Mouse (Mus musculus) hindbrain, postnatal 0 days (tissue): Measurements from ENCODE around the gene Adgrf5. TPM values are rescaled to one million over a fixed set of nuclear protein-coding genes. Genes with fewer than 3 reads are reported as not detected.
"Not testable (repeated sequence)": the region's sequence is repeated elsewhere in the genome, so short reads cannot be mapped to it uniquely, and the experiment has no call there.

Experiments used
- ATAC-seq: fragments of 200-750 bp; cut with Nextera tagmentation; 2 replicates; pipeline ENCODE4 v1.8.0; 2017; ENCODE audit warnings: mild to moderate bottlenecking, moderate TSS enrichment, moderate library complexity
- DNase-seq: peaks from one replicate; pipeline ENCODE4 v3.0.0-alpha.2; 2015; ENCODE audit warnings: low spot score
- H3K27ac ChIP-seq: fragments of 300-500 bp; sonication (generic); 2 replicates; pipeline ENCODE4 v1.5.1; 2014; ENCODE audit warnings: mild to moderate bottlenecking
- H3K27me3 ChIP-seq: fragments of 300-500 bp; sonication (generic); 2 replicates; pipeline ENCODE4 v1.6.1; 2014; ENCODE audit warnings: low read length, mixed read lengths; ENCODE audit not compliant: insufficient read depth
- H3K36me3 ChIP-seq: fragments of 300-500 bp; sonication (generic); 2 replicates; pipeline ENCODE4 v1.6.1; 2014; ENCODE audit warnings: low read length, mixed read lengths; ENCODE audit not compliant: insufficient read depth
- H3K4me1 ChIP-seq: fragments of 300-500 bp; sonication (generic); 2 replicates; pipeline ENCODE4 v1.6.1; 2014; ENCODE audit warnings: antibody characterized with exemption, low read length, mixed read lengths; ENCODE audit not compliant: insufficient read depth
- H3K4me2 ChIP-seq: fragments of 300-500 bp; sonication (generic); 2 replicates; pipeline ENCODE4 v1.6.1; 2014; ENCODE audit warnings: low read depth, mild to moderate bottlenecking, low read length, moderate library complexity, mixed read lengths
- H3K4me3 ChIP-seq: fragments of 300-500 bp; sonication (generic); 2 replicates; pipeline ENCODE4 v1.5.1; 2014; ENCODE audit warnings: low read length
- H3K9ac ChIP-seq: fragments of 300-500 bp; sonication (generic); replicated peaks from 2 replicates; pipeline ENCODE4 v1.6.1; 2014; ENCODE audit warnings: mild to moderate bottlenecking, low read length, moderate library complexity, mixed read lengths
- H3K9me3 ChIP-seq: fragments of 300-500 bp; sonication (generic); 2 replicates; pipeline ENCODE4 v1.6.1; 2016; ENCODE audit warnings: low read length, mixed read lengths
- CTCF ChIP-seq: IDR thresholded peaks from 2 replicates; pipeline ENCODE4 v1.5.1; 2016; ENCODE audit warnings: antibody characterized with exemption, control low read depth, low read depth
- WGBS: fragments of 180-500 bp; shearing (Covaris S2); extraction: QIAGEN DNeasy Blood & Tissue Kit; methylation state at CpG from one replicate; pipeline ENCODE4 v1.1.7; 2014; 5-methylcytosine and 5-hydroxymethylcytosine counted together
- polyA plus RNA-seq: library from polyadenylated mRNA; unstranded; fragments of >200 nt; fragmentation: Nextera tagmentation; extraction: Ambion mirVana; gene quantifications from 2 replicates; pipeline ENCODE4 v1.2.1, GENCODE M21; 2015
- total RNA-seq: library from RNA; depleted of rRNA; stranded (reverse); fragments of >200 nt; gene quantifications from 2 replicates; pipeline ENCODE4 v1.2.3, GENCODE M21; 2014

Adgrf5 gene
- total and polyA plus RNA-seq, 2 experiments from 2014 or later = 3.9 to 17.3 TPM

DNA sequence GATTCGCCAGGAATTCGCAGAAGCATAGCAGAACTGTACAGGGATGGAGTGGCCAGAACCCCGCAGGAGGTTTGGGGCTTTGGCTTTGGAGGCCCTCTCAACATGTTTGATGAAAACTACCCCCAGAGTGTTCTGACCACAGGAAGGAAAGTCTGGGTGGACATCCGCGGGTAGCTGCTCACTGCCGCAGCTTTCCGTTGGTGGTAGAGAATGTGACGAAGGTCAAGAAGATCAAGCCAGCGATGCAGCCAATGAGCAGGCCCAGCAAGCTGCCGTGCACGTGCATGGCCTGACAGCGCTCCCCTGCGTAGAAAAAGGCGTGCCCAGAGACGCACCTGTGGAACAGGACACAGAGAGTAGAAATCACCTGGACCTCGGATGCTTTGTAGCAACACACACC, 114.5 kb downstream of the Adgrf5 start:
- H3K4me2 ChIP-seq = no peak overlapping the region
- no peak for DNase-seq
- no peak overlapping the region for H3K9ac ChIP-seq
- TF ChIP-seq CTCF = no peak
- WGBS = 89% methylated on average over 16 of the region's 16 CpGs
- no peaks in the 10 kb centered on the region for H3K9me3 ChIP-seq
- no peaks in the 10 kb centered on the region; the same call in 1 of the 2 replicates for H3K4me1 ChIP-seq
- H3K27me3 ChIP-seq = no peaks in the 10 kb centered on the region
- no peak for ATAC-seq
- no peak overlapping the region for H3K4me3 ChIP-seq
- H3K27ac ChIP-seq = no peak overlapping the region
- H3K36me3 ChIP-seq = no peaks in the 10 kb centered on the region

DNA sequence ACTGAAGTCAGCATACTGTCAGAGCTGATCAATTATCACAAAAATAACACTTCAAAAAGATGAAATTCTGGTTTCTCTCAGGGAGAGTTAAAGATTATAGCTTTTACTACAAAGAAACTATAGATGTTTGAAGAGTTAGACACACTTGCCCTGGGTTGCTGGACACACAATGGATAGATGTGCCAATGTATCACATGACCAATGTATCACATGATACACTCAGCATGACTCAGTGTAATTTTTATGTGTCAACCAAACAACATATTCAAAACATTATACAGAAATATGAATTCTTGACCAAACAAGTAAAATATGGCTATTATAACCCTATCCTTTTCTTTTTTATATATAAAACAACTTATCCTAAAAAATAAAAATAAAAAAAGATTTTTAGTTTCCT, 117.4 kb downstream of the Adgrf5 start:
- H3K27ac ChIP-seq = no peak overlapping the region
- no peaks in the 10 kb centered on the region for H3K4me1 ChIP-seq
- no peak overlapping the region for H3K9ac ChIP-seq
- no peak overlapping the region for H3K4me3 ChIP-seq
- H3K36me3 ChIP-seq = no peaks in the 10 kb centered on the region
- no peak for ATAC-seq
- no peaks in the 10 kb centered on the region for H3K9me3 ChIP-seq
- TF ChIP-seq CTCF = no peak
- no peak overlapping the region for H3K4me2 ChIP-seq
- H3K27me3 ChIP-seq = no peaks in the 10 kb centered on the region
- DNase-seq = no peak

DNA sequence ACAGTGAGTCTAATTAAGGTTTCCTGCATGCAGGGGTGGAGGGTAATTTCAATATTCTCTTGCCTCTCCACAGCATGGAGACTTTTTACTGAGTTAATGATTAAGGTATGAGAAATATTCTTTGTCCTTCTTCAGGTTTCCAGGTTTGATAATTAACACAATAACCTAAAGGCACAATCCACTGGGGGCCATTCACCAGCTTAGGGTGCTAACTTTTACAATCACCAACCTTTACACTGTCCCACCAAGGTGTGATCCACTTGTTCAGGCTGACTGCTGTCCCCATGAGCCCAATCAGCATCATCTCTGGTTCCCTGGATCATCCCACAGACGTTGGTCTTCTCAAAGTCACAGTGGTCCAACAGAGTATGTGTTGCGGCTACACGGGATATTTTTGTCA, 125.7 kb downstream of the Adgrf5 start:
- no peaks in the 10 kb centered on the region for H3K27me3 ChIP-seq
- H3K9me3 ChIP-seq = no peaks in the 10 kb centered on the region
- H3K27ac ChIP-seq = no peak overlapping the region
- no peaks in the 10 kb centered on the region for H3K4me1 ChIP-seq
- no peak overlapping the region for H3K9ac ChIP-seq
- TF ChIP-seq CTCF = no peak
- WGBS = 85% methylated on average over 3 of the region's 3 CpGs
- ATAC-seq = no peak
- no peak overlapping the region for H3K4me2 ChIP-seq
- H3K36me3 ChIP-seq = no peaks in the 10 kb centered on the region
- H3K4me3 ChIP-seq = no peak overlapping the region
- no peak for DNase-seq

DNA sequence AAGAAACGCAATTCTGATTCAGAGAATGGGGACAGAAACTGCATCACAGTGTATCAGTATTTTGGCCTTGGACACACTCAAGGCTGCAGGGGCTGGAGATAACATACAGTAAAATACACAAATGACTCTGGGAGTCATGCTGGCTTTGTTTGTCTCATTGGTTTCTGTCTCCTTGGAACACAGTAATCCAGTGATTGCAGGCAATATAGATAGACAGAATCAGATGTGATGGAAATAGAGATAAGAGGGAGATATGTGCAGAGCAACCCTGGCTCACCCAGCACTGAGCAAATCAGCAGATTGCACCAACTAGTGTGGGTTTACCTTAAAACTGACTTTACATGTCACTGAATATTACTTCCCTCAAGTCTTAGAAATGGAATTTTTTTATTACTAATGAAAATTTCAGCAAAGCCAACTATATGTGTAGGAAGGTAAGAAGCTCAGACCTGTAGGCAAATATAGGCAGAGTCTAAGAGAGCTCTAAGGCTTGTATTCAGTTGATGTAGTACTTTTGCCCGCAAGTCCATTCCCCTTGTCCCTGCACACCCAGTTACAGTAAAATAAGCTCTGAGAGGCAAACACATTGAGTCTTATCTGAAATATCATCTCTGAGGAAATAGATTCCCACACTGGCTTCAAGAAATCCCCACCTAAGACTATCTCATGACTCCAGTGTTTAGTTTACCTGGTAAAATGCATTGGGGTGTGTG, 128.3 kb downstream of the Adgrf5 start:
- Histone ChIP-seq H3K27me3 (no peaks in the 10 kb centered on the region), H3K4me3 (no peak overlapping the region), H3K9ac (no peak overlapping the region), H3K4me1 (no peaks in the 10 kb centered on the region), H3K27ac (no peak overlapping the region), H3K36me3 (no peaks in the 10 kb centered on the region), H3K9me3 (no peaks in the 10 kb centered on the region), H3K4me2 (no peak overlapping the region)
- DNase-seq (no peak), ATAC-seq (no peak)
- 94% methylated on average over 2 of the region's 2 CpGs for WGBS
- TF ChIP-seq CTCF = no peak

DNA sequence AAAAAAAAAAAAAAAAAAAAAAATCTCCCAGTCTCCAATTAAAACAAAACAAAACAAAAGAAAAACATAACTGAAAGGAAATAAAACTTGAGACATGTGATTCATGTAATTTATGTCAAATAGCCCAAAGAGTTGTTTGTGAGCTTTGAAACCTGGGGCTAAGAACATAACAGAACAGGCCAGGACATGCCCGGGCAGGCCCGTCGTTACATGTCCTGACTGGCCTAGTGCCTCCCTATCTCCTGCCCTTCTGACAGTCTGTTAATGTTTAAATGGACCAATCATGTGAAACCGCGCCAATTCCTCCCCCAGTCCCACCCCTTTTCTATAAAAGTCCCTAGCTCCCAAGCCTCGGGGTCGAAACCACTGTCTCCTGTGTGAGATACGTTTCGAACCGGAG, 130.1 kb downstream of the Adgrf5 start:
- not testable (repeated sequence) for H3K36me3 ChIP-seq, H3K9me3 ChIP-seq, H3K27me3 ChIP-seq, H3K4me2 ChIP-seq, H3K9ac ChIP-seq, ATAC-seq, H3K4me1 ChIP-seq, H3K27ac ChIP-seq, H3K4me3 ChIP-seq, DNase-seq
- 94% methylated on average over 5 of the region's 10 CpGs for WGBS

DNA sequence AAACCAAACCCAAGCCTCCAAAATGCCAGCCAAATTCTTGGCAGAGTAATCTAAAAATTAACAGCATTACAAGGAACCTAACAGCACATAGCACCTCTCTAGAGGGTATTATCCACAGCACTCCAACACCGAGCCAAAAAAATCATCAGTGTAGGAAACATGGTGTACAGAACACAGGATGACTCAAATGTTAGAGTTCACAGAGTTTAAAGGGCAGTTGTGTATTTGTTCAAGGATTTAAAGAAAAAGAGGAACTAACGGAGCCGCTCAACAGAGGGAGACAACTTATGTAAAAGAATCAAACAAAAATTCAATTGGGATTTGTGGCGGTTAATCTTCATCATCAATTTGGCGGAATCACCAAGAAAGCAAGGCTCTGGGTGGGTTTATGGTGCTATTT, 135.3 kb downstream of the Adgrf5 start:
- WGBS = 89% methylated on average over 5 of the region's 5 CpGs
- DNase-seq = no peak
- TF ChIP-seq CTCF = no peak
- Histone ChIP-seq H3K4me1 (no peaks in the 10 kb centered on the region), H3K4me2 (no peak overlapping the region), H3K27me3 (no peaks in the 10 kb centered on the region), H3K27ac (no peak overlapping the region), H3K4me3 (no peak overlapping the region), H3K9ac (no peak overlapping the region), H3K36me3 (no peaks in the 10 kb centered on the region), H3K9me3 (no peaks in the 10 kb centered on the region)
- no peak for ATAC-seq

DNA sequence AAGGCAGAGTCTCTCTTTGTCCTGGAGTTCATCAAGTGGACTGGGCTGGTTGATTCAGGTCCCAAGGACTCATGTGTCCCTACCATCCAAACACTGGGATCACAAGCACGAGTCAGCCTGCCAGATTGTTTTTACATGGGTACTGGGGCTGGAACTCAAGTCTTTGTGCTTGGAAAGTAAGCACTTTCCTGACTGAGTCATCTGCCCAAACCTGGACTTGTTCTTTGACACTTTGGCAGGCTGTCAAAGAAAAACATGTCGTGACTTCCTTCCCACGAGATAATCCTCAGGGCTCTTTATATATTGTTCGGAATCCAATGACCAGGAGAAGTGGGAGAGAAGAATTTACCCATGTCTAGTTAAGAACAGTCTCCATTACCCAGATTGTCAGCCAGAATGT, 137.3 kb downstream of the Adgrf5 start:
- Histone ChIP-seq H3K27ac (no peak overlapping the region), H3K9ac (no peak overlapping the region), H3K4me3 (no peak overlapping the region), H3K4me2 (no peak overlapping the region), H3K4me1 (no peaks in the 10 kb centered on the region), H3K36me3 (no peaks in the 10 kb centered on the region), H3K27me3 (no peaks in the 10 kb centered on the region), H3K9me3 (no peaks in the 10 kb centered on the region)
- no peak for ATAC-seq
- no peak for TF ChIP-seq CTCF
- DNase-seq = no peak
- WGBS = 68% methylated on average over 4 of the region's 4 CpGs
